Mouse (Mus musculus): ENCODE measurements around the gene Arhgef12.

DNA sequence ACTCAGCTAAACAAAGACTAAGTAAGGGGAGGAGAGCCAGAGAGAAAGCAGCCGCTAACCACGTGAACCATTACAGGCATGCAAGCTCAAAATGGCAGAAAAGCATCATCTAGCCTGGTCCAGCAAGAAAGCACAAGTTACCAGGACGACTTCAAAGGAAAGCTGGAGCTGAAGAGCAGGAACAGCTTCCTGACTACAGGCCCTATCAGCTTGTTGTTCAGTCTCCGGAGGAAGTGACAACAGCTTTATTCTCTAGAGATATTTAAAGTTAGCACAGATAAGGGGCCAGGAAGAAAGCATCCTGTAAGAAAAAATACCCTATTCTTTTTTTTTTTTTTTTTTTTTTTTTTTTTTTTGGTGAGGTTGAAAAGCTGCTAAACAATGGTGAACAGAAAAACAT, 8.1 kb downstream of the Arhgef12 start:
- TF ChIP-seq POLR2A (IDR thresholded peaks at IDR 0.05; ENCODE audit: low read depth, low read length) (no peak), CTCF (IDR thresholded peaks at IDR 0.05; ENCODE audit: extremely low read depth, insufficient read length, insufficient replicate concordance, low read depth, low read length) (no peak)
